Mouse (Mus musculus): ENCODE results near the gene Lrmda. TPM values are rescaled to one million over a fixed set of nuclear protein-coding genes. Genes with fewer than 3 reads are reported as not detected.

Gene Lrmda
- total RNA-seq, 2 experiments from 2014 or later: 11.2 to 12.6 TPM

DNA sequence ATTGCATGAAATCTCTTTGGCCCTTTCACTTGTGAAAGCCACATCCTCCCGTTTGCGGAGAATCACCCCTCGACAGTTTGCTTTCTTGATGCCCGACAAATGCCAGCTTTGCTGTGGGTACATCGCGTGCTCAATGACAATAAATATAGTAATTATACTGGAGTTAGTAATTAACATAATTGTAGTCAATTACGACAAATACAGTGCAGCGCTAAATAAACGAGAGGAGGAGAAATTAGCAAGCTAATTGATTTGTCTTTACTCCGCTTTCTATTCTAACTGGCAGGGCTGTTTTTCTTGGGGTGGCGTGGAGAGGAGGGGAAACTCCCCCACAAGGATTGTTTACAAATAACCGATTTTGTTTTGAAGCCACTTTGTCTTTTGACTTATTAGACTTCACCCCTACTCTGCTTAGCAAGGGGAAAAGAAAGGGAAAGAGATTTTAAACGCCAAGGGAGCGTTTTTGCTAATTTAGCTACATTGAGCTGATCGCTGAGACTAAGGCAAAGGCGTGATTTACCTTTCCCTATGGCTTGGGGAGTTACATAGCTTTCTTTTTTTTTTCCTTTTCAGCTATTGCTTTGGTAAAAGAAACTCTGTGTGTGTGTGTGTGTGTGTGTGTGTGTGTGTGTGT is 18.1 kb downstream of the Lrmda start:
- ATAC-seq (ENCODE audit: poor library complexity, severe bottlenecking): no peak

- ATAC-seq (ENCODE audit: poor library complexity, severe bottlenecking): no peak
These were observed 22.6 kb downstream of the Lrmda start for GRCm38 (mm10) chr14:22042146-22042545.

- ATAC-seq (ENCODE audit: poor library complexity, severe bottlenecking): no peak
These were observed 23.9 kb downstream of the Lrmda start for GRCm38 (mm10) chr14:22043420-22043819.

DNA sequence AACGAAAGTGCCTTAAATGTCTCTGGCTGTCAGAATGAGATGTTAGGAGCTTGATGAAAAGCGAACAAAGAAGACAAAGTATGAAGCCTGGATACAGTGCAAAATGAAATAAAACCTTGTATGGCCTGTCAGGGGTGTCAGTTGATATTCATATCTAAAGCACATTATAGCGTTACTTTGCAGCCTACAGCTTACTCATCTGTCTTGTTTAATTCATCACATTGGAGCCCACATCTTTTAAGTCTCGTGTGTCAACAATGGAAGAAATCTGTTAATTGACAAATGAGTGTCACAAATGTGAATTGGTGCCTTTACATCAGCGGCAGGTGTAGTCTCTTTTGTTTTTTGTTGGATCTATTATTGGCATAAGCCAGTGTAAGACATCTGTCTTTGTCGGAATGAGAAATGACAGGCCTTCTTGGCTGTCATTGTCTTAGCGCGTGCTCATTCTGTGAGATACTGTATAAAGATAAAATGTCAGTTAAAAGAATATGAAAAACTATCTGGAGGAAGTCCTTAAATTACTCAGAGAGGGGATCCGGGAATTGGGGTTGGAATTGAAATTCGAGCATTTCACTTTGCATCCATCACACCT is 26.8 kb downstream of the Lrmda start:
- no peak for ATAC-seq (ENCODE audit: poor library complexity, severe bottlenecking)

GRCm38 (mm10) chr14:22048068-22048899 is 28.8 kb downstream of the Lrmda start:
- no peak for ATAC-seq (ENCODE audit: poor library complexity, severe bottlenecking)

- no peak for ATAC-seq (ENCODE audit: poor library complexity, severe bottlenecking)
These were observed 29.3 kb downstream of the Lrmda start for GRCm38 (mm10) chr14:22048900-22049199.

DNA sequence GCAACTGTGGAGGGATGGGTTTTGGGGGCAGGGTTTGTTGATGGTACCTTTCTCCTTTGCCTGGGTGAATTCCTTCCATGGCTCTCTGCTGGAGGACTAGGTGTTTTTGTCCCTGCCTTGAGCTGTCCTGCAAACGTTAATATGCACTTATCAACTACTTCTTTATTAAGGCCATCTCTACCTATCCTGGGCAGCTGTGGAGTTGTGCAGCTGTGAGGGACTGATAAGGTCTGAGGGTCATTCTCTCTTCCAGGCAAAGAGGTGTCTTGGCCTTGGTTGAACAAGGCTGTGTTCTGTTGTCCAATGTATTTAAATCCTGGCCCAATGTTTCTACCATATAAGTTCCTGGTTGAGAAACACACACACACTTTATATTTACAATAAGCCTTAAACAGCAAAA is 29.8 kb downstream of the Lrmda start:
- no peak for ATAC-seq (ENCODE audit: poor library complexity, severe bottlenecking)

DNA sequence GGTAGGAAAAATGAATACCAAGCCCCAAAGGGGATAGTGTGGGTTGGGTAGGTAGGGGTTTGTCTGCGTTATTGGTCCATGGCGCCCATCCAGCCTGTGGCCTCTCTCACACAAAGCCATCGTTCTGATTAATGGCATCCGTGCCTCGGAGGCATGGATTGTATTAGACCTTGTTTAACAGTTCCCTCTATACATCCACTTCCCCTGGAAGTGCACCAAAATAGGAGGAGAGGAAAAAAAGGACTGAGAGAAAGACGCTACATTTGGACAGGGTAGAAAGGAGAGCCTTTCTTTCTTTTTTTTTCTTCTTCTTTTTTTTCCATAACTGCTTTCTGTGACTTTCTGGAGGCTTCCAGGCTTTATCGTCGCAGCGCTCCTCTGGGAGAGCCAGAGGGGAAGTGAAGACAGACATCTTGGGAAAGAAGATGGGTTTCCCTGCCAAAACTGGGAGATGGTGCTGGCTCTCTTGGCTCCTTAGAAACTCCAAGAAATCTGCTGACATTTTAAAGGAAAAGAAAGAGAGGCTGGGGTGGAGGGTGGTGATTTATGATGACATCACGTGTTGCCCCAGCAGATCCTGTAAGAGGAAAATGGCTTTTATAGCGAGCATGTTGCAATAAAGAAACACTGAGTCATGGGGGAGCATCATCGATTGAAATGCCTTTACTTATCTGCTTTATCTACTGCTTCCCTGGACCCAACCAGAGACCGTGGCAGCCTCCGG is 32.6 kb downstream of the Lrmda start:
- peak; percentile 36 for ATAC-seq (ENCODE audit: poor library complexity, severe bottlenecking)

GRCm38 (mm10) chr14:22055630-22056029 is 36.1 kb downstream of the Lrmda start:
- no peak for ATAC-seq (ENCODE audit: poor library complexity, severe bottlenecking)

DNA sequence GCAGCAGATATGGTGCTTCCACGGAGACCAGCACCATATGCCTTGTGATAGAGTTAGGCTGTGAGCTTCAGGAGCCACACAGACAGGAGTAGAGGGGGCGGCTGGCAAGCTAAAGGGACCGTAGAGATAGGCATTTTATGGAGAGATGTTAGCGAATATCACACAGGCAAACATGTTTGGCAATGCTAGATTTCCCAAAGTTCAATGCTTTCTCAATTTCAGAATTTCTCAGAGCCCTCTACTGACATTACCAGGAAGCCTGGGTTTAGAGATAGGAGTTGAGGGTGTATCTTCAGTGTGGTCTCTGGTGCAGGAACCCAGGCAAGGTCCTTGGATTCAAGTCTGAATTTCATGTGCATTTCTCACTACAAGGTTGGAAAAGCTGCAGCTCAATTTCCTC is 36.7 kb downstream of the Lrmda start:
- ATAC-seq (ENCODE audit: poor library complexity, severe bottlenecking): no peak

DNA sequence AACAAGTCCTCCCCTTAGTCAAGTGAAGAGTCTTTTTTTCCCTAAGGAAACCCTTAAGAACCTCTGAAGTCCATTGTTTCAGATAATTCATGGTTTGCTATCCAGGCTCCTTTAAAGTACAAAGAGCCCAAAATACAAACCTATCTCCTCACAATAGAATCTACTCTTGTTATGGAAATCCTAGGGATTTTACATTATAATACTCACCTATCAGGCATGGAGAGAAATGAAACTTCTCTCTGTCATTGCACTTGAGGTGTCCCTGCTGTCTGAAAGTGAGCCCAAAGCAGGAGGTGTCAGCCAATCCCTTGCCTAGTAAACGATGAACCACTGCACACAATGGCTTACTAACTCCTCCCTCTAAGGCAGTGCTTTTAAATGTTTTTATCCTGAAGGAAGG is 39.2 kb downstream of the Lrmda start:
- ATAC-seq (ENCODE audit: poor library complexity, severe bottlenecking): no peak

DNA sequence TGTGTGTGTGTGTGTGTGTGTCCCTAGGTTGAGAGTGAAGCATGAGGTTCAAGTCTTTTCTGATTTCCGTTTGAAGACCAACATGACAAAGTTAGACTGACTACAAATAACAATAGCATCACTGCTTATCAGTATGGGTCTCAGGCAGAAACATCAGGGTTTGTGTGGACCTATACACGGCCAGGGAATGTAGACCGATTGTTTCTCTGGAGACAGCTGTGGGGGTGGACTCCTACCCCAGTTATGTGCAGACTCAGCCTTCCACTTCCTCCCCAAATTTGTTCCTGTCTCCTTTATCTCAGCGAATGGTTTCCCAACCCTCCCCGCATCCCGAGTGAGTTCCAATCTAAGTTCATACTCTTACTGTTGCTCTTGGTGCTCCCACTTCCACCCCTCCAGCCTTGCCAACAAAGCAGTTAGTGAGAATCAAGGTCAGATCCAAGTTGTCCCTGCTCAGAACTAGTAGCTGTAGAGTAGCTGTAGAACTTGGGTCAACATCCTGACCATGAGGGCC is 39.9 kb downstream of the Lrmda start:
- no peak for ATAC-seq (ENCODE audit: poor library complexity, severe bottlenecking)

DNA sequence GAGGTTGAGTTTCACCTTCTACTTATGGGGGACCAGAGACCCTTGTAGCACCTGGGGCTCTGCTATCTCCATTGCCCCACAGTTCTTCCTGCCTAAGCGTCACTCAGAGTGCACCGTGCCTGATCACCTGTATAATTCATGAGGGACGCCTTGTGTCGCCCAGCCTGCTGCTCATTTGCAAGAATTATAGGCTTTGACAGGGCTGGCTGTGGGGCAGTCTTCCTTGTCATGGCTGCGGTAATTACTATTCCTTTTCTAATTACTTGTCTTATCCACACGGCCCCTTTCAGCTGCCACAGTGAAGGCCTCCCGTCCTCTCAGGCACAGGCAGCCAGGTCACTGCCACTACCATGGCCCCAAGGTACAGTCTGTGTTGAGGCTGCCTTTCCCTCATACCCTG is 41.3 kb downstream of the Lrmda start:
- ATAC-seq (ENCODE audit: poor library complexity, severe bottlenecking): no peak

DNA sequence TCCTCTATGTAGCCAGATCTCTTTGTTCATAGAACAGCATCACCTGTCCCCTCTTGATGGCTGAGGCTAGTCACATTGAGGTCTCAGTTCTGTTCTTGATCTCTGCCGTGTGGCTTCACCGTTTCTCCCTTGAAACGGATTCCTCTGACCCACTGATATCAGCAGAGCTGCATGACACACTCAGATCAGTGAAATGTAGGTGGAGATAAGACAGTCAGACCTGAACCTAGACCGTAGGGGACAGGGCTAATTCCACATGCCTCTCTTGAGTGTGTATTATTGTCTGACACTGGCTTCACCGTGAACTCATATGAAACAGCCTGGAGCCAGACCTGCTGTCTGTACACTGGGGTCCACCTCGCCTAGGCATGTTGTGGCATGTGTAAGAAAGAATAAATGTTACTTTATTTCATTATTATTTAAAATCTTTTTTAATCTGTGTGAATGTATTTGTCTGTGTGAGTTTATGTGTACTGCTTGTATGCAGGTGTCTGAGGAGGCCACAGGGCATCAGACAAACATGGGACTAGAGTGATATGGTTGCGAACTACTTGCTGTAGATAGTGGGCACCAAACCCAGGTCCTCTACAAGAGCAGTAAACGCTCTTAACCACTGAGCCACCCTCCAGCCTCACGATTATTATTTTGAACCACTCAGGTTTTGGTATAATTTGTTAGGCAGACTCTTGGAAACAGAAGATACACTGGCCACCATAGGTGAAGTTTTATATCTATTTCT is 42.8 kb downstream of the Lrmda start:
- ATAC-seq (ENCODE audit: poor library complexity, severe bottlenecking): no peak

GRCm38 (mm10) chr14:22069169-22069568 is 49.7 kb downstream of the Lrmda start:
- ATAC-seq (ENCODE audit: poor library complexity, severe bottlenecking): no peak

DNA sequence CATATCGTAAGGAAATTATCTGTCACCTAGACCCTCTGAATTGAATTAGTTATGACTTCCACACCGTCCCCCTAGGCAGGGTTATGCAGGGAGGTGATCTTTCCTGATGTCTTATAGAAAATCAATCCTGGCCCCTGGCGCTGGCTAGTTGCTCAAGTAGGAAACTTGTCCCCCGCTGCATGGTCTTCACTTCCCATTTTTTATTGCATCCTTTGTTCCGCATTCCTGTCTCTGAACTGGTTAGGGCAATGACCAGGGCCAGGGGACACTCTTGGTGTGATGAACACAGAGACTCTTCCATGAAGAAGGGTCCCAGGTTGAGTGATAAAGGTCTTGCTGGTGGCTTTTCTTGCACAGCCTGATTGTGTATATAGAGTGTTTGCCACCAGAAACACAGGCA is 53.9 kb downstream of the Lrmda start:
- peak; percentile 79 for ATAC-seq (ENCODE audit: poor library complexity, severe bottlenecking)

- ATAC-seq (ENCODE audit: poor library complexity, severe bottlenecking): no peak
These were observed 54.7 kb downstream of the Lrmda start for GRCm38 (mm10) chr14:22074229-22074628.

GRCm38 (mm10) chr14:22083931-22084330 is 64.4 kb downstream of the Lrmda start:
- ATAC-seq (ENCODE audit: poor library complexity, severe bottlenecking): no peak

DNA sequence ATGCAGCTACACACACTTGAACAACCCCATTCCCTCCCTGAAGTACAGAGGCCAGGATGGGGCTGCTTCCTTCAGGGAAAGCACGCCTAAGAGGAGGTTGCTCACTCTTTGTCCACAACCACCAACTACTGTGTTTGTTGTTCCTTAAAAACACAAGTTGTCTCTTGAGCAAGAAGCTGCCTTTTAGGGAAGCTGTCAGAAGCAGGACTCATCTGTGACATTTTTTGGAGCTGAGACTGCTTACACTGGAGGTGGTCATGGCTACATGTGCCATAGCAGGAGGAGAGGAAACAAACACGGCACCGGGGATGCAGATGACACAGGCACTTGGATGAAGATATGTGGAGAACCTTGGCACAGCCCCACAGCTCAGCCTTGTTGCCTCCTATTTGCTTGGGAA is 65.9 kb downstream of the Lrmda start:
- peak; percentile 80 for ATAC-seq (ENCODE audit: poor library complexity, severe bottlenecking)

GRCm38 (mm10) chr14:22088604-22089003 is 69.1 kb downstream of the Lrmda start:
- no peak for ATAC-seq (ENCODE audit: poor library complexity, severe bottlenecking)

- no peak for ATAC-seq (ENCODE audit: poor library complexity, severe bottlenecking)
These were observed 69.8 kb downstream of the Lrmda start for GRCm38 (mm10) chr14:22089331-22089730.

All from megakaryocyte, adult 5-6 weeks (primary cell).